Mouse (Mus musculus): Measurements from ENCODE around the gene Slc39a9. TPM values are rescaled to one million over a fixed set of nuclear protein-coding genes. Genes with fewer than 3 reads are reported as not detected.

Slc39a9 gene
- polyA plus RNA-seq (2015; fragmentation: Nextera tagmentation; extraction: Ambion mirVana) = 22.6 and 25.5 TPM in 2 replicates

DNA sequence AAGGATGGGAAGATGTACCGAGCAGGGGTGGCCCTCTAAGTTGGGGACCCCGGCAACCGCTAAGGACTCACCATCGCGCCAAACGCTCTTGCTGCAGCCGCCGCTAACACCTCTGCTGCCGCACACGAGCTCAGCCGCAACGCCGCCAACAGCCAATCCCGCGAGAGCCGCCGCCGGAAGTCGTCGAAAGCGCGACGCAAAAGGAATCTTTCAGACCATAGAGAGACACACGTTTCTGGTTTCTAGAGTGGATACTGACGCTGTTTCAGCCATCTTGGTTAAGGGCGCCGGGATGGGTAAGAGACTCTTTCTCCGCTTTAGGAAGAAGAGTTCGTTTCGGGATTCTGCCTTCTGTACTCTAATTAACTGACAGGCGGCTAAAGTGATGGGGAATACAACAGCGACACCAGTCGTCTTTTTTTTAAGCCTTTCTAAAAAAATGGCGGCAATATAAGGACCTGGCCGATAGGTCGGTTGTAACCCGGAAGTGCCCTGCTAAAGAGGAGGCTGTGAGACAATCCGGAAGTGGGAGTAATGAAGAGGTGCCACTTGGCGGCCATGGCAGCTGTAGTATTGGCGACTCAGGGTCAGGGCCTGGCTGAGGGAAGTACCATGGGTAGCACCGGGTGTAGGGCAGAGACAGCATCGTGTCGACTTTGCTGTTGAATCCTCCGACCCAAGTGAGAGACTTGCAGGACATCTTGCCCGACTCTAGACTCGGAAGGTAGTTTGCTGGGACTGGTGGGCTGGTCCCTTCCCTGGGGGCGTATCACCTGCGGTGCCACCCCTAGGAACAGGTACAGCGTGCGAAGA, at the start of gene Slc39a9, which contains the start of gene Erh:
Slc39a9 (plus strand) TSS at position 191 of the 813 bp plus-strand sequence.
Erh (minus strand) TSS at position 649 of the 813 bp plus-strand sequence.
- Histone ChIP-seq H3K27ac (replicated peaks) (peak within 1 kb of the TSS; percentile 91), H3K4me1 (peaks cover 55% of the 10 kb centered on the region), H3K27me3 (replicated peaks) (no peaks in the 10 kb centered on the region), H3K9me3 (replicated peaks) (no peaks in the 10 kb centered on the region), H3K4me2 (peak within 1 kb of the TSS; percentile 96), H3K36me3 (peaks cover 26% of the 10 kb centered on the region), H3K9ac (replicated peaks) (peak within 1 kb of the TSS; percentile 97), H3K4me3 (replicated peaks) (peak within 1 kb of the TSS; percentile 99)
- ATAC-seq (ENCODE audit: low FRiP score) = peak; percentile 97
- WGBS = under 1% methylated on average over 50 of the region's 50 CpGs

DNA sequence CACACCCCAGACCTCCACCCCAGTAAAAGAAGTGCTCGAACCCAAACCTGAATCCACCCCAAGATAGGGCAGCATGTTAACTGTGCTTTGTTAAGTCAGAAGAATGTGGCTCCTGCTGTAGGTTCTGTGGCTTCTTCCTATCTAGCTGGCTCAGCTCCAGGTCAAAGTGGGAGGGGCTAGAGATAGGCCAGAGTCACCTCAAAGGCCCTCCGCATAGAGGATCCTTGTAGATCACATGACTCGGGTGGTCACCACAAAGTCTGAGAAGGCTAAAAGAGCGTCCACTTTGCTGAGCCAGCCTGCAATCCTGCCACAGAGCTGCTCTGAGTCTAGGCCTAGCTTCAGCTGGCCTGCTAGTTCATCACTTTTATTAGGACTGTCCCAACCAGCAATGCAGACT, 49.5 kb upstream of the Slc39a9 start:
- ATAC-seq (ENCODE audit: low FRiP score) = no peak
- Histone ChIP-seq H3K4me3 (replicated peaks) (no peak overlapping the region), H3K27me3 (replicated peaks) (no peaks in the 10 kb centered on the region), H3K4me2 (no peak overlapping the region), H3K27ac (replicated peaks) (no peak overlapping the region), H3K9ac (replicated peaks) (no peak overlapping the region), H3K36me3 (peaks cover 44% of the 10 kb centered on the region), H3K9me3 (replicated peaks) (no peaks in the 10 kb centered on the region), H3K4me1 (peaks cover 11% of the 10 kb centered on the region; the same call in 1 of the 2 replicates)
- WGBS = 84% methylated on average over 4 of the region's 4 CpGs

DNA sequence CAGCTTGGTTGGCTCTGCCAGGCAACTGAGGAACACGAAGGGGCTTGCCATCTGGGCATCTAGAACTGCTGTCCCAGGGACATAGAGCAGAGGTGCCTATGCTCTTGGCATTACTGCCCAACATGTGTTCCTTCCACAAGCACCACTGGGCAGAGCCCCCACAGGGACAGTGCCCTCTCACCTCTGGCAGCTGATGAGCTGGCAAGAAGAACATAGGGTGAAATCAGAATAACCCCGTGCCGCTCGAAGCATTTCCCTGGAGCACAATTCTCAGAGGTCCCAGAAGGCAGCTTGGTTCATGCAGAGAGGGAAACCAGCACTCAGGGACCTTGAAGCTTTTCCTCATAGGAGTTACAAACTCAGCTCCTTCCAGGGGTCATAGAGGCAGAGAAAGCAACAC, 48.9 kb upstream of the Slc39a9 start:
- H3K9ac ChIP-seq (replicated peaks) = no peak overlapping the region
- no peak for ATAC-seq (ENCODE audit: low FRiP score)
- WGBS = 85% methylated on average over 4 of the region's 4 CpGs
- H3K9me3 ChIP-seq (replicated peaks) = no peaks in the 10 kb centered on the region
- no peaks in the 10 kb centered on the region for H3K27me3 ChIP-seq (replicated peaks)
- H3K4me3 ChIP-seq (replicated peaks) = no peak overlapping the region
- no peak overlapping the region for H3K27ac ChIP-seq (replicated peaks)
- H3K4me1 ChIP-seq = peaks cover 12% of the 10 kb centered on the region; the same call in 1 of the 2 replicates
- no peak overlapping the region for H3K4me2 ChIP-seq
- H3K36me3 ChIP-seq = peaks cover 38% of the 10 kb centered on the region

DNA sequence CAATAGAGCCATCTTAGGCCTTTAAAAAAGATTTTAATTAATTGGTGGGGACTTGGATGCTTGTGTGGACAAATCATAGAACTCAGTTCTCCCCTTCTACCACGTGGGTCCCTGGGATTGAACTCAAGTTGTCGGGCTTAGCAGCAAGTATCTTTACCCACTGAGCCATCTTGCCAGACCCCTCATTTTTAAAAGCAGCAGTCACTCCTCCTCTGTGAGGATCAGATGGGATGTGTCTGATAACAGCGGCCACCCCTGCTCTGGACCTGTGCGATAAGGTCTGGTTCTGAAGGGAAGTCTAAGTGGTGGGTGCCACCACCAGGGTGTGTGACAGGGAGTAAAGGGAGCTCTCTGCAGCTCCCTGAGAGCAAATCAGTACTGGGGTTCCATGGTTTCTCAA, 48.1 kb upstream of the Slc39a9 start:
- H3K27ac ChIP-seq (replicated peaks) = no peak overlapping the region
- 96% methylated on average over 4 of the region's 4 CpGs for WGBS
- H3K36me3 ChIP-seq = peaks cover 38% of the 10 kb centered on the region
- H3K4me1 ChIP-seq = peaks cover 12% of the 10 kb centered on the region; the same call in 1 of the 2 replicates
- H3K9ac ChIP-seq (replicated peaks) = no peak overlapping the region
- no peaks in the 10 kb centered on the region for H3K9me3 ChIP-seq (replicated peaks)
- no peak overlapping the region for H3K4me2 ChIP-seq
- H3K27me3 ChIP-seq (replicated peaks) = no peaks in the 10 kb centered on the region
- ATAC-seq (ENCODE audit: low FRiP score) = no peak
- no peak overlapping the region for H3K4me3 ChIP-seq (replicated peaks)

DNA sequence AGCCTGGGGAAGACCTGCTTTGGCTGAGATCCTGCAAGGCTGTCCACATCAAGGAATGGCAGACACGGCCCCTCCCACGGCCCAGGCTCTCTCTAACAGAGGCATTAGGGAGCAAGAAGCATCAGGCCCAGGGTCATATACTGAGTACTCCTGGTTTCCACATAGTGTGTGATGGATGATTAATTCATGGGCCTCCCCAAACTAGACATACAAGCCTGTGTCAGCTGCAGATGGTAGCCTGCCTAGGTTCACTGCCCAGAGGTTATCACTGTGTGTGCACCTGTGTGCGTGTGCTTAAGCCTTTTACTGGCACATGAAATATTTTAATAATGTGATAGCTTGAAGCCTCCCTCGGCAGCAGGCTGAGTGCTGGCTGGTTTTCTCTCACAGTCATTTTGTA, 47.7 kb upstream of the Slc39a9 start:
- no peak for ATAC-seq (ENCODE audit: low FRiP score)
- WGBS = 84% methylated on average over 4 of the region's 4 CpGs
- H3K27me3 ChIP-seq (replicated peaks) = no peaks in the 10 kb centered on the region

DNA sequence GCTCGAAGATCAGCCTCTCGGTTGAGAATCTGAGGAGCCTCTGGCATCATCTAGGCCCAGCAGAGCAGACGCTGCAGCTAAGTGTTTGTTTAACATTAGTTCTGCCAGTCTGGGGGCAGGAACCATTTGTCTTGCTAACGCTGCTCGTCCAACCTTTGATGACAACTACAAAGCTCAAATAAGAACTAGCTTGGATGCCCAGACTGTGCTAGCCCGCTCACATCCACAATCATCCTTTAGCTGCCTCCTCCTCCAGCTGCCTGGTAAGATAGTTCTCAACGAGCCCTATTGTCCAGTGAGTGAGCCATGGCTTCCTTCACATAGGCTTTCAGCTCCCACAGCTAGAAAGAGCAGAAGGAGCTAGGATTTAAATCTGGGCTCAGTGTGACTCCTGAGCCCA, 45.4 kb upstream of the Slc39a9 start:
- H3K9ac ChIP-seq (replicated peaks) = no peak overlapping the region
- no peaks in the 10 kb centered on the region for H3K9me3 ChIP-seq (replicated peaks)
- no peaks in the 10 kb centered on the region for H3K27me3 ChIP-seq (replicated peaks)
- 22% methylated on average over 7 of the region's 7 CpGs for WGBS
- H3K27ac ChIP-seq (replicated peaks) = peak overlapping the region; percentile 66
- no peak for ATAC-seq (ENCODE audit: low FRiP score)
- H3K36me3 ChIP-seq = peaks cover 30% of the 10 kb centered on the region
- no peak overlapping the region for H3K4me2 ChIP-seq
- H3K4me3 ChIP-seq (replicated peaks) = no peak overlapping the region
- H3K4me1 ChIP-seq = peaks cover 13% of the 10 kb centered on the region

More for the DNA sequence above, 47.7 kb upstream of the Slc39a9 start:
- Histone ChIP-seq H3K4me3 (replicated peaks) (no peak overlapping the region), H3K9me3 (replicated peaks) (no peaks in the 10 kb centered on the region), H3K4me2 (no peak overlapping the region), H3K4me1 (peaks cover 12% of the 10 kb centered on the region; the same call in 1 of the 2 replicates), H3K27ac (replicated peaks) (no peak overlapping the region), H3K36me3 (peaks cover 37% of the 10 kb centered on the region), H3K9ac (replicated peaks) (no peak overlapping the region)

DNA sequence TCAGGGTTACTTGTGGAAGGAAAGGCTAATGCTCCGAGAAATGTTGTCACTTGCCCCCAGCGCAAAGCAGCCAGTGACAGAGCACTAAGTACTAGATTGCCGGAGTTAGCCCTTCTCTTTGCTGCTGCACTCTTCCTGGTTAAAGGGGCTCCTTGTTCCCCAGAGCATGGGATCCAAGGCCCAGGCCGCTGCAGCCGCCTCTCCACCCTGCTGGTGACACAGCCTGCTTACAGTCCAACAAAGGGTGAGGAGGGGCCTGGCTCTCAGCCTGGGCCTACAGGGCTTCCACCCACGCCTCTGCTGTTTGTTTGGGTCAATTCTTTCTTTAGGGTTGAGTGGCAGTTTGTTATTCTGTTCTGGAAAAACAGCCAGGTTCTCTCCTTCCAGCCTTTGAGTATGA, 44.9 kb upstream of the Slc39a9 start:
- no peak overlapping the region for H3K4me2 ChIP-seq
- H3K36me3 ChIP-seq = peaks cover 25% of the 10 kb centered on the region
- H3K9ac ChIP-seq (replicated peaks) = no peak overlapping the region
- peak overlapping the region; percentile 66 for H3K27ac ChIP-seq (replicated peaks)
- peaks cover 18% of the 10 kb centered on the region for H3K4me1 ChIP-seq
- no peak overlapping the region for H3K4me3 ChIP-seq (replicated peaks)
- H3K9me3 ChIP-seq (replicated peaks) = no peaks in the 10 kb centered on the region
- no peaks in the 10 kb centered on the region for H3K27me3 ChIP-seq (replicated peaks)
- 33% methylated on average over 6 of the region's 6 CpGs for WGBS
- ATAC-seq (ENCODE audit: low FRiP score) = peak; percentile 80

DNA sequence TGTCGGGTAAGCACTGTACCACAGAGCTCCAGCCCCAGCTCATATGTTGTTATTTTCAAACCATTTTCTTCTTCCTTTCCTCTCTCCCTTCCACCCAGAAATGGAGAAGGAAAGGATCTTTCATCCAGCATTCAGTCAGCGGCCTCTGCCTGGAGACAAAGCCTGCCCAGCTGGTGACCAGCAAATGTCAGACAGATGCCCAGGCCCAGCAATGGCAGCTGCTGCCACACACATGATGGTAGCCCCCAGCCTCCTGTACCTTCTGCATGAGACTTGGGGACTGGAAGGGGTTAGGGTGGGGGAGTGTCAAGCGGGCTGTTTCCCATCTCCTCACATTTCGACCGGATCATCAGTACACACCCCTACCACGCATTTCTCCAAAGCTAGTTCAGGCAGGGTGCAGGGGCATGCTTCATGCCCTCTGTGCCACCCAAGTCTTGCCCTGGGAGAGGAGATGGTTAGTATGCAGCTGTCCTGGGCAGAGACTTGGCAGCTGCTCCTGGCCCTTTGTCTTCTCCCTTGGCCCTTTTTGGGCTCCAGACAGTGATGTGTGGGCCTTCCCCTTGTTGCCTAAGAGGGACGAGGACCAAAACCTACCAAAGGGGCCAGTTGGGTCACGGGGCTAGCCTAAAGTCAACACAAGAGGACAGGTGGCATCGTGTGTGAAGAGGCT, 42.0 kb upstream of the Slc39a9 start:
- Histone ChIP-seq H3K9ac (replicated peaks) (no peak overlapping the region), H3K9me3 (replicated peaks) (no peaks in the 10 kb centered on the region), H3K4me3 (replicated peaks) (no peak overlapping the region), H3K4me1 (peaks cover 28% of the 10 kb centered on the region), H3K27me3 (replicated peaks) (no peaks in the 10 kb centered on the region), H3K27ac (replicated peaks) (no peak overlapping the region), H3K4me2 (no peak overlapping the region), H3K36me3 (peaks cover 25% of the 10 kb centered on the region)
- ATAC-seq (ENCODE audit: low FRiP score) = no peak
- 80% methylated on average over 9 of the region's 9 CpGs for whole genome bisulfite sequencing

DNA sequence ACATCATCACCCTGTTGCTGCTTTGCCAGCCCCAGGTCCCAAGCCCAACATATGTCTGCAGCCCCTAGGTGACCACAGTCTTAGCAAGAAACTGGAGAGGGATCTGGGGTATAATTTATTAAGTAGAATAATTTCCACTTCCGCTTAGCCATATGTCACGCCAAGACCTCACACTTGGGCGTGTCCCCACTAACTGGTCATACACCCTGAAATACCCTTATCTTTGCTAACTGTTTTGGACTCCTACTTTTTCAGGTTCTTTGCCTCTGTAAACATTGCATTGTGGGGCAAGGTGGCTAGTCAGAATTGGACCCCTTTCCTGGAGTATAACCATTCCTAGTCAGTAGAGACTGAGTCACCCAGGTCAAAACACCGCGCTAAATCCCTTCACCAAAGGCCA, 41.3 kb upstream of the Slc39a9 start:
- Histone ChIP-seq H3K4me3 (replicated peaks) (no peak overlapping the region), H3K9me3 (replicated peaks) (no peaks in the 10 kb centered on the region), H3K27ac (replicated peaks) (no peak overlapping the region), H3K36me3 (peaks cover 25% of the 10 kb centered on the region), H3K4me1 (peaks cover 28% of the 10 kb centered on the region), H3K9ac (replicated peaks) (no peak overlapping the region), H3K4me2 (no peak overlapping the region), H3K27me3 (replicated peaks) (no peaks in the 10 kb centered on the region)
- 95% methylated on average over 5 of the region's 5 CpGs for WGBS
- no peak for ATAC-seq (ENCODE audit: low FRiP score)

DNA sequence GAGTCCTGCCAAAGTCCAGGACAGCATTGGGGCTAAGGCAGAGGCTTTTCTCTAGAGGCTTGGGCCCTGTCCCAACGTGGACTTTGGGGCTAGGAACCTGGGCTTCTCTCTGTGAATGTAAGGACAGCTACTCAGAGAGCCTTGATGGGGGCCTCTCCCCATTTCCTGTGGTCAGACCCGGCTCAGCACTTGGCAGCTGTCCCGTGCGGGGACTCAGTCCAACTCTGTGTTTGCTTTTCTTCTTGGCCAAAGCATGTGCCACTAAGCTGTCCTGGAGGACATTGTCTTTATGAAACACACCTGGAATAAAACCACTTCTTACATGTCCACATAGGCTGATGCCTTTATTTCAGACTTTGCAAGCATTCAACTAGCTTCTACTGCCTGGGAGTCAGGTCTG, 40.1 kb upstream of the Slc39a9 start:
- Histone ChIP-seq H3K4me3 (replicated peaks) (no peak overlapping the region), H3K9me3 (replicated peaks) (no peaks in the 10 kb centered on the region), H3K27me3 (replicated peaks) (no peaks in the 10 kb centered on the region), H3K9ac (replicated peaks) (no peak overlapping the region), H3K4me1 (peaks cover 22% of the 10 kb centered on the region), H3K4me2 (no peak overlapping the region), H3K36me3 (peaks cover 19% of the 10 kb centered on the region), H3K27ac (replicated peaks) (no peak overlapping the region)
- 61% methylated on average over 4 of the region's 4 CpGs for WGBS
- ATAC-seq (ENCODE audit: low FRiP score) = no peak

DNA sequence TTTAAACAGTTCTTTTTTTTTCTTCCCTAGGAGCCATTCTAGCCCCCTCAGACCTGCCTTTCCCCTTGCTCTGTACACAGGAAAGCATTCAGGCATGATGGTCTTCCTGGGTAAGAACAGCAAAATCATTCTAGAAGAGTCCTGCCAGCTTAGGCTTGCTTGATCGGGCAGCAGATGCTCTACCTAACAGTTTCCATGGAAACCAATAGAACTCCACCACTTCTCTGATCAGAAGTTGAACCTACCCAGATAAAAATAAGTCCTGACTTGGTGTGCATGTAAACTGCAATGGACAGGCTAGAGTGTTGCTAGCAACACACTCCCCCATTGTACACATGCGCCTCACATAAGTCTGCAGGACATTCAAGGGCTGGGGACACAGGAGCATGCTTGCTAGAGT, 39.5 kb upstream of the Slc39a9 start:
- Histone ChIP-seq H3K4me2 (no peak overlapping the region), H3K9ac (replicated peaks) (no peak overlapping the region), H3K27ac (replicated peaks) (no peak overlapping the region), H3K36me3 (peaks cover 14% of the 10 kb centered on the region), H3K4me3 (replicated peaks) (no peak overlapping the region), H3K9me3 (replicated peaks) (no peaks in the 10 kb centered on the region), H3K4me1 (peaks cover 16% of the 10 kb centered on the region), H3K27me3 (replicated peaks) (no peaks in the 10 kb centered on the region)
- 78% methylated on average over 2 of the region's 2 CpGs for WGBS
- ATAC-seq (ENCODE audit: low FRiP score) = no peak

DNA sequence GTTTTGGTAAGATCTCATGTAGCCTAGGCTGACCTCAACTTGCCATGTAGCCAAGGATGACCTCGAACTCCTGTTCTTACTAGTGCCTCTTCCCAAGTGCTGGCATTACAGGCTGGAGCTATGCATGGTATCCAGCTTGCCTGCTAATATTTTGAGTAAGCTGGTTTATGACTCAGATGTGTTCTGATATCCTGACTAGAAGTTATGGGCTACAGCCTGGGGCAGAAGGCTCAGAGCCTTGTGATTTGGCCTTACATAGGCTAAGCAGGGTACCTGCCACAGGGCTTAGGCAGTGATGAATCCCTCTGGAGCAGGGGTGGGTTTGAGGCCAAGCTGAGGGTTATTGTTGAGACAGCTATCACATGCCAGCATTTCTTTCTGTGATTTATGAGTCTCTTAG, 35.1 kb upstream of the Slc39a9 start:
- Histone ChIP-seq H3K4me2 (no peak overlapping the region), H3K36me3 (no peaks in the 10 kb centered on the region), H3K27ac (replicated peaks) (no peak overlapping the region), H3K27me3 (replicated peaks) (no peaks in the 10 kb centered on the region), H3K9me3 (replicated peaks) (no peaks in the 10 kb centered on the region), H3K4me1 (peaks cover 11% of the 10 kb centered on the region), H3K9ac (replicated peaks) (no peak overlapping the region), H3K4me3 (replicated peaks) (no peak overlapping the region)
- no peak for ATAC-seq (ENCODE audit: low FRiP score)
- WGBS = 94% methylated on average over 1 of the region's 1 CpGs

Data from neural tube, embryonic 15.5 days (tissue).